Mouse (Mus musculus) mature B cell (primary cell): ENCODE results near the gene Sde2.
"Not testable (repeated sequence)": the region's sequence is repeated elsewhere in the genome, so short reads cannot be mapped to it uniquely, and the experiment has no call there.

Experiments
- in situ Hi-C: fragments of 300-500 bp; cut with MboI; formaldehyde crosslinking; loops from 2 replicates; pipeline ENCODE4 v1.14.3; 2019

Gene Sde2

DNA sequence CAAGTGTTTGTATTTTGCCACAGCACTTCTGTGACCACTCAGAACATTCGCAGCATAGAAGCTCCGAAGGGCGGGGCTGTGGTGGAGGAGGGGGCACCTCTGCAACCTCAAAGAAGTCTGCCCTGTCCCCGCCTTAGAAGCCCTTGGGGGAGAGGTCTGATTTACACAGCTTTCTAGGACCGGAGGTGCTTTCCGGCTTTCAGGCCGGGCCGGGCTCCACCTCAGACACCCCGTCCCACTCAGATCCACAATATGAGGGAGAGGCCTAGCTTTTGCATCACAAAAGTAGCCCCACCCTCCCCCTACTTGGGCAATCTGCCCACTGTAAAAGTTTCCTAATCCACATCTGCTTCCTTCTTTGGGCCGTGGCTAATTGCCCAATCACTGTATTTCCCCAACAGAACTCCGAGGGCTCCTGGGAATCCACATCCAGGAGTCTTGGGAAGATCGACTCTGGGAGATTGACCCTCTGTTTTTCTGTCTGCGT is 37.7 kb downstream of the Sde2 start:
- in situ Hi-C loops: no loop called here

DNA sequence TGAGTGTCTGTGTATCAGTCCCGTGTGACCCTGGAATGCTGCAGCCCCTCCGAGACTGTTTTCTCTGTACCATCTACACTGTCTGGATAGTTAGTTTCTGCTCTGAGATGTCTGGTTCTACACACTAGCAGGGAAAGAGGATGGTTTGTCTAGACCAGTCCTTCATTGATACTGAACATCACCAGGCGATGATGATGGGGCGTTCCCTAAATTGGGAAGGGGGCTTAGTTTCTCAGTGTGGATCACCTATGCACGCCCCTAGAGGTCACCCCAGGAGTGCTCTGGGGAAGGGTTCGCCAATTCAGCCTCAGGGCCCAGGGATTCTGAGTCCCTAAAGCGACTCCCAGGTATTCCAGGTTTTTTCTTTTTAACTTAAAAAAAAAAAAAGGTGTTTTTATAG is 38.2 kb downstream of the Sde2 start:
- in situ Hi-C loops: no loop called here

DNA sequence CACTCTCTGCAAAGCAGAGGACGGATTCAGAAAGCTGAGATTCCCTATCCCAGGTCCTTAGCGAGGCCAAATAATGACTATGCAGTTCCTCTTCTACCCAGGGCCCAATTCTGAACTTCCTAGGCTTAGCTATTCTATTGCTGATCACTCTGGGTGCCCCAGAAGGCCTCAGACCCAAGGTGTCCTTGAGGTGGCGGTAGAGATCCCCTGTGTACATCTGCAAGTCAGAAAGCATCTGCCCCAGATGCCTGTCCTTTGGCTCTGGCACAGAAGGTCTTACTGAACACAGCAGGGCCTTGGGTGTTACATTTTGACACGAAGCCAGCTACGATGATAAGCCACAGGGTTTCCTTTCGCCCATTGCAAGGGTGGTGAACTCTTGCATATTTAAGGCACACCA is 38.9 kb downstream of the Sde2 start:
- in situ Hi-C loops: no loop called here

DNA sequence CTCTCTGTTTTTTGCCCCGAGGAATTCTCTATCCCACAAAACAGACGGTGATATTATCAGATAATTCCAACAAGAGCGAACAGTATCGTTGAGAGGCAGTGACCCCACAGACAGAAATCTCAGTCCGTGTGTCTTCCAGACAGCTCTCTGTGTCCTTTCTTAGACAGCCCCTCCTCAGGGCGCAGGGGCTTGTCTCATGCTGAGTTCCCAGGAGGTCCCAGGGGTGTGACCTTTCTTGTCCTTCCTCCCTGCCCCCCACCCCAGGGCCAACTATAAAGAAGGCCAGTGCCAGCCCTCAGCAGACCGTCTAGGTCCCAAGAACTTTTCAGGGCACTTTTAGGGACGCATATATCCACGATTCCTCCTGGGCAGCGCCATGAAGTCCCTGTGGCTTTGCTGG is 41.9 kb downstream of the Sde2 start, which contains the start of gene Lefty2:
Lefty2 (plus strand) TSS at position 301 of the 400 bp plus-strand sequence.
- in situ Hi-C loops: no loop called here

DNA sequence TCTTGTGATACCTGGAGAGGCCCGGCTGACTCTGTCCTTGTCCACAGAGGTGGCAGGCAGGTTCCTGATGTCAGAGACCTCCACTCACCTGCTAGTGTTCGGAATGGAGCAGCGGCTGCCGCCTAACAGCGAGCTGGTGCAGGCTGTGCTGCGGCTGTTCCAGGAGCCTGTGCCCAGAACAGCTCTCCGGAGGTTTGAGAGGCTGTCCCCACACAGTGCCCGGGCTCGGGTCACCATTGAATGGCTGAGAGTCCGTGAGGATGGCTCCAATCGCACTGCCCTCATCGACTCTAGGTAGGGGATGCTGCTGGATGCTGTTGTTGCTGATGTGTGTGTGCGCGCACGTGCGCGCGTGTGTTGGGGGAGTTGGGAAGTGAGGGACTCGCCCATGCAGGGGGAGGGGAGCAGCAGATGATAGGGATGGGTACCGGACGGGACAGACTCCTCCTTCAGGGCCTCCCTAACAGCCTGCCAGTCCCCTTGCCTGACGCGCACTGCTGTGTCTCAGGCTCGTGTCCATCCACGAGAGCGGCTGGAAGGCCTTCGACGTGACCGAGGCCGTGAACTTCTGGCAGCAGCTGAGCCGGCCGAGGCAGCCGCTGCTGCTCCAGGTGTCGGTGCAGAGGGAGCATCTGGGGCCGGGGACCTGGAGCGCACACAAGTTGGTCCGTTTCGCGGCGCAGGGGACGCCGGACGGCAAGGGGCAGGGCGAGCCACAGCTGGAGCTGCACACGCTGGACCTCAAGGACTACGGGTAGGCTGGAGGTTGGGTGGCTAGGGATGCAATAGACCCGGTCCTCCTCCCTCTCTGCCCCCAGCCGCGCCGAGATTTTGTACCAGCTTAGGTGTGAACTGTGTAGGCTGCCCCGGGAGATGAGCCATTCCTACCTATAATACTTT is 43.4 kb downstream of the Sde2 start:
- in situ Hi-C loops: not testable (repeated sequence)

DNA sequence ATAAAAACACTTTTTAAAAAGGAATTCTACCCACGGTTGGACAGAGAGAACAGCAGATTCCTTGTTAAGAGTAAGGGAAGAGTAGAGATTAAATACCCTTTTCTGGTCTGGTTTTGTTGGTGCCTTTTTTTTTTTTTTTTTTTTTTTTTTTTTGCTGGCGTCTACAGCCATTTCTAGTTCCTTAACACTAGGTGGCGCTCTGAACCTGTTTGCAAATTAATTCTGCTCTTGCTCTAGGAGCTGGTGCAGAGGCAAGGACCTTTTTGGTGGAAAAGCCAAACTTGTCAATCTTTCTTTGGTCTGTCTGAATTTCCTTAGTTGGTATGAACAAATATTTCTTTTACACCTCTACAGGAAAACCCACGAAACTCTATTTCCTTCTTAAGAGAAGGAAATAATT is 50.2 kb downstream of the Sde2 start:
- in situ Hi-C loops: loop anchor here (10.0 kb wide), 1 partner anchor 74 kb away; no protein-coding TSS in a partner anchor

DNA sequence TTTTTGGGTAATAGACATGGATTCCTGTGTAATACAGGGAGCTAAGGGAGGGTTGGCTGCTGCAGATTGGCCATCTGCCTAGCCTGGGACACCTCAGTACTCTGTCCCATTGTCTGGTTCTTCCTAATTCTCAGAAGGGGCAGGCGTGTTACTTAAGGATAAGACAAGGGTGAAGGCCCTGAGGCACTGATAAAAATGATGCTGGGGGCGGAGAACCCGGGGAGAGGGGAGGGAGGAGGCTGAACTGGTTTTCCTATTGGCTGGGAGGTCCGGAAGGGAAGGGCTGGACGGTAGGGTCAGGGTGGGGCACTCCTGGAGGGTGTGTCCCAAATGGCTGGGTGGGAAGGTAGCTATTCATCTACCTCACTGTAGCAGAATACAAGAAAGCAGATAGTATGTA is 52.0 kb downstream of the Sde2 start:
- in situ Hi-C loops: loop anchor here (10.0 kb wide), 1 partner anchor 72 kb away; no protein-coding TSS in a partner anchor

DNA sequence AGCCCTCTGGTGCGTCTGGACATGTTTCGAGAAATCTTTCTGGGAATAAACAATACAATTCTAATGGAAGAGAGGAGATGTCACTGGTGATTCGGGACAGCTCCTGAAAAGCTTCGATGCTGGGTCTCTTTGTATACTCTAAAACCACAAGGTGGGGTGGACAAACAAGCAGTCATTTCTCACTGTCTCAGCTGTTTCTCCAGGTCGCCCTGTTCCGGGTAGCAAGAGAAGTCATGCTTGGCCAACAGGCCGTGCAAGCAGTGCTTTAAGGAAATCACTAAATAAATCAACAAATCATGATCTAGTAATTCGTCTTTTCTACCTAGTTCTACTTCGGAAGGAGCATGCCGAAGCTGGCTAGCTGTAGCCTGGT is 52.7 kb downstream of the Sde2 start:
- in situ Hi-C loops: loop anchor here (10.0 kb wide), 1 partner anchor 71 kb away; no protein-coding TSS in a partner anchor

DNA sequence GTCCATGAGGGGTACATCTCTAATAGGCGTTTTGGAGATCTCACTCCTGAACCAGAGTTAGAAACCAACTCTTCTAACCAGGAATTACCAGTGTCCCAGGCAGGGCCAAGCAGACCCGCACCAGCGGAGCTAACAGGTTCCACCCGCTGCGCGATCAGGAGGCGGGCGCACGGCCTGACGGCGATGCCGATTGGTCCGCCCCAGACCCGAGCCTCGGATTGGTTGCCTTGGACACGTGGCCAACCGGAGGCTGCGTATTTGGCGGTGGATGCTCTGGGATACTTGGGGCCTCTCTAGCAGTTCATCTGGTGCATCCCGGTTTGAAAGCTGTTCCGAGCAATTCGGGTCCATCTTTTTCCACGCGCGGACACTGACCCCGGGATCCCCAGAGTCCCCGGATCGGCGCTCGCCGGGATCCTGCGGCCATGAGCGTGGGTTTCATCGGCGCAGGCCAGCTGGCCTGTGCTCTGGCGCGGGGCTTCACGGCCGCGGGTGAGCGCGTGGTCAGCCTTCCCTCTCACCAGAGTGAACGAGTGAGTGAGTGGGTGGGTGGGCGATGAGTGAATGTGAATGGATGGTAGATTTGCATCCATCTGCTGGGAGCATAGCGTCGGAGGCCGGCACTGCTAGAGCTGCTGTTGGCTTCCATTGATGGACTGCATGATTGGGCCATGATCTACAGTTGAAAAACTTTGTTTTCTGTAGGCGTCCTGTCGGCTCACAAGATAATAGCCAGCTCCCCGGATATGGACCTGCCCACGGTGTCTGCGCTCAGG is 53.3 kb downstream of the Sde2 start, which contains the start of gene Pycr2:
Pycr2 (plus strand) TSS at position 255 of the 776 bp plus-strand sequence.
- in situ Hi-C loops: loop anchor here (10.0 kb wide), 1 partner anchor 71 kb away; no protein-coding TSS in a partner anchor

DNA sequence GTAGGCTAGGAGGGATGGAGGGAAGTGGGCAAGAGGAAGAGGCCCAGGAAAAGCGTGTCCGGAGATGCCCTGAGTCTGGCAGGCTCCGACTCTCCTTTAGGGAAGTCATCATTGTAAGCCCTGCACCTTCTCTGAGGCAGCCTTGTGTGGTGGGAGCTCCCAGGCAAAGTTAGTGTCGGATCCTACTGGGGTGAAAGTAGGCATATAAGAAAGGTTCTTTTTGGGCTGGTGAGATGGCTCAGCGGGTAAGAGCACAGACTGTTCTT is 53.8 kb downstream of the Sde2 start:
- in situ Hi-C loops: loop anchor here (10.0 kb wide), 1 partner anchor 70 kb away; no protein-coding TSS in a partner anchor

DNA sequence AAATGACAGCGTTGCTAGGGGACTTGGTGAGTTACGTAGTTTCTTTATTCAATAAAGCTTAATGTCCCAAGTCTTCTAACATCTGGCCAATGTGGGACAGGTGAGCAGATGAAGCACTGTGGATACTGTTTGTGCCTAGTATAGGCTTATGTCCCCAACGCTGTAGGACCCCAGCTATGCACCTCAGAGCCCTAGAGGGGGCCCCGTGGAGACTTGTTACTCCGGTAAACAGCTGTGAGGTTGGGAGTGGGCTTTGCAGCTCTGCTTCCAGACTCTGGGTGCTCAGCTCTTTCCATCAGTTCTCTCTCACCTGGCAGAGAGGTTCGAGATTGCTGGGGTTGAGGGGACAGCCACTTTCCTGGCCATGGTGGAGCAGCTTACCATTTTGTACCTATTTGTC is 54.4 kb downstream of the Sde2 start:
- in situ Hi-C loops: loop anchor here (10.0 kb wide), 1 partner anchor 69 kb away; no protein-coding TSS in a partner anchor

DNA sequence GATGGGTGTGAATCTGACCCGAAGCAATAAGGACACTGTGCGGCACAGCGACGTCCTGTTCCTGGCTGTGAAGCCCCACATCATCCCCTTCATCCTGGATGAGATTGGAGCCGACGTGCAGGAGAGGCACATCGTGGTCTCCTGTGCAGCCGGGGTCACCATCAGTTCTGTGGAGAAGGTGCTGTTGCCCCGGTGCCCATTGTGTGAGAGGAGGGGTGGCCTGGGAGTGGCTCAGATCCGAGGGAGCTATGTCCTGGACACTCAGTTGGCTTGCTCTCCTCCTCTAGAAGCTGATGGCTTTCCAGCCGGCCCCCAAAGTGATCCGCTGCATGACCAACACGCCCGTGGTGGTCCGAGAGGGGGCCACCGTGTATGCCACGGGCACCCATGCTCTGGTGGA is 54.9 kb downstream of the Sde2 start:
- in situ Hi-C loops: loop anchor here (10.0 kb wide), 1 partner anchor 69 kb away; no protein-coding TSS in a partner anchor

DNA sequence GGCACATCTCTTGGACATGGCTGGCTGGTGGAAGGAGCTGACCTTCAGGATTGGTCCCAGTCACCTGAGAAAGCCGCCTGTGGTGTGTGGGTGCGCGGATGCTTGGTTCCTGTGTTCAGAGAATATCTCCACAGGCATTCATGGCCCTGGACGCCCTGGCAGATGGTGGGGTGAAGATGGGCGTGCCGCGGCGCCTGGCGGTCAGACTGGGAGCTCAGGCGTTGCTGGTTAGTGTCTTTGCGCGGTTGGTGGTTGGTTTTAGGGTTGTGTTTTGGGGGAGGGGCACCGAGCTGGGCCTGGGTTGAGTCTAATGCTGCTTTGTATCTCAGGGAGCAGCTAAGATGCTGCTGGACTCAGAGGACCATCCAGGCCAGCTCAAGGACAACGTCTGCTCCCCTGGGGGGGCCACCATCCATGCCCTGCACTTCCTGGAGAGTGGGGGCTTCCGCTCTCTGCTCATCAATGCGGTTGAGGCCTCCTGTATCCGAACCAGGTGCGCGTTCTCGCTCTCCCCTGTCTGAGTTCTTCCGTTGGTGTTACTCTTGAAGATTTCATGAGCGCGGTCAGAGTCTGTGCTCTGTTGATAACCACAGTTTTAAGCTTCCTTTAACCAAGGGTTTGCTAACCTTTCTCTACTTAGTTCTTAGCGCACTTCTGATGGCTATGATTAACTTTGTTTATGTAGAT is 55.7 kb downstream of the Sde2 start:
- in situ Hi-C loops: loop anchor here (10.0 kb wide), 1 partner anchor 68 kb away; no protein-coding TSS in a partner anchor

DNA sequence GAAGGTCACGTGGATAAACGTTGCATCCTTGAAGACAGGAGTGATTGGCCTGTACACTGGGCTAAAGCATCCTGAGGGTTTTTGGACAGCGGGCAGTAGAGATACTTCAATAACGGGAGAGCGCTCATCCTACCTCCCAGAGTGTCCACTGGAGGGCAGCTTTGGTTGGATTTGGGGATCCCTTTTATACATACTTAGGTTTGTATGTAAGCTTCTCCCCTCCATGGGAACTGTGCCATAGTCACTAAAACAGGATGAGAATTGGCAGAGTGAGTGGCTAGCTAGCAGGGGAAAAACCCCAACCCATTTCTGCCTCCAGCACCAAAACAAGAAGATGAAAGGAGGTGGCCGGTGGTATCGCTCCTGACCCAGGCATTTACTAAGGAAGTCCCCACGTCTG is 60.2 kb downstream of the Sde2 start:
- in situ Hi-C loops: no loop called here

DNA sequence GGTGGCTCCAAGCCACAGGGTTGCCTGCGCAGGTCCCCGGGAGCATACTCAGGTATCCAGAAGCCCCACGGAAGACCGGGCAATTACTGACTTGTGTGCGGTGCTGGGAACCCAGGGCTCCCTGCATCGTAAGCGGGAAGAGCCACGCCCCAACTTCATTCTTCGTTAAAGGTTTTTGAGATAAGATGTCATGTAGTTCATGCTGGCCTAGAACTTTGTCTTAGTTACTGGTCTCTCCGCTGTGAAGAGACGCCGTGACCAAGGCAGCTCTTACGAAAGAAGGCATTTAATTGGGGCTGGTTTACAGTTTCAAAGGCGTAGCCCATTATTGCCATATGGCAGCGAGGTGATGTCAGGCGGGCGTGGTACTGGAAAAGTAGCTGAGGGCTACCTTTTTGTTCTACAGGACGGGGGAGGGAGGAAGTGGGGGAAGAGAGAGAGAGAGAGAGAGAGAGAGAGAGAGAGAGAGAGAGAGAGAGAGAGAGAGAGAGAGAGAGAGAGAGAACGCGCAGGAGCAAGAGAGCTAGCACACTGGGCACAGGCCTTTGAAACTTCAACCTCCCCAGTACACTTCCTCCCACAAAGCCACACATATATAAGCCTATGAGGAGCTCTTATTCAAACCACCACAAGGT is 60.8 kb downstream of the Sde2 start:
- in situ Hi-C loops: no loop called here

DNA sequence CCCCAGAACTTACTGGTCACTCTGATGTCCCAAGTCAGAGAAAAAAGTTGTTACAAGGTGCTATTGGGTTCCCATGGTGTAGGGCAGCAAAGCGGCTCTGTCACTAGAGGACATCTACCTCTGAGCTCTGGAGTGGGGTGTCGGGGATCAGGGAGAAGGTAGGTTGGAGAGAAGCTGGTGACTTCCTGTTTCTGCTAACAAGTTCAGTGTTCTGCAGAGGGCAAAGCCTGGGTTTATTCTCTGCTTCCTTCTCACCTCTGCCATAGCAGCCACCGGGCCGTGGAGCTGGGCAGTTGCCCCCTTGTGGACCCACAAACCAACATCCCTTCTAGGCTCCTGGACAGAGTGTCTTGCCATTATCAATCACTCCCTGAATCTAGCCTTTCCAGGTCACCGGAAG is 61.9 kb downstream of the Sde2 start:
- in situ Hi-C loops: no loop called here

DNA sequence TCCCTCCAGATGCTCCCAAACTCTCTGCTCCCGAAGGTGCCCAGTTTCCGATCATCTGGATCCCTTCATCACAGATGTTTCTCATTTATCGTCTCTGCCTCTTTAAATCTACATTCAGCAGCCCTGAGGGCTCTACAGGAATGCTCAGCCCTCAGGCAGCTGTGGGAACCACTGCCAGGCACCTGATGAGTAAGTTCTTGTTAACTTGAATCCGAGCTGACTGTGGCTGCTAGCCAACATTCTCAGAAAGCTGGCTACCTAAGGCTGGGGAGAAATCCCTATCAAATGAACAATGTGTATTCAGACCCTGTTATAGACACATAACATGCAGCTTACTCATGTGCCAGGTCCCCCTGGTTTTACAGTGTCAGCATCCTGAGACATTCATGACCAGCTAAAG is 62.9 kb downstream of the Sde2 start:
- in situ Hi-C loops: no loop called here

DNA sequence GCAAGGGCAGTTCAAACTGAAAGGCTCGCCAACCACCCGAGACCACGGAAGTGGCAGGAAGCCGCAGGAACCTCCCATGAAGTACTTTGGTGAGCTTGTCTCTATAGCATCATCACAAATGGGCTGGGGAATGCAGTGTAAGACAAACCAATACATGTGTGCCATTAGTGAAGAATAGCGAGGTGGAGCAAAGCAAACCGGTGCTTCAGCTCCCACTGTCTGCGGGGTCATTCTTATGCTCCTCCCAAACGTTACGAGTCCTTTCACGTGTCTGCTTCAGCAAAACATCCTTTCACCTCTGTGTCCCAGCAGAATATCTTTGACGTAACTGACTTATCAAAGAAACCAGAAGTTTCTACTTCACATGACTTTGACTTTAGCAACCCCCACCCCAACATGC is 65.5 kb downstream of the Sde2 start:
- in situ Hi-C loops: no loop called here

DNA sequence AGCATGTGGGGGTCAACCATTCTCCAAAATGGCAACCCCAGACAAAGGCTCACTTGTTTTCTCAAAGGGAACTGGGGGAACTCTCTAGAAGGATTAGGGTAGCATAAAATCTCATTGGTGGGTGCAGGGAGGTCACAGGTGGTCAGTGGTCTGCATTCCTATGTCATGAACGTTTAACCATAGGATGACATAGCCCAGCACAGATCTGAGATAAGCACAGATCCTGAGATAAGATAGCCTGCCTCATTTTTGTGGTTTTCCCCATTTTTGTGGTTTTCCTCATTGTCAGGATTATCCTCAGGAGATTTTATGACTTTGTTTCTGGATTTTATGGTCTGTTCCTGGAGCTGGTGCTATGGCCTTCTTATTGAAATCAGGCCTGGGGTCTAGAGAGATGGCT is 66.1 kb downstream of the Sde2 start:
- in situ Hi-C loops: no loop called here
